Mouse (Mus musculus): ENCODE measurements around the gene 4930402H24Rik. TPM values are rescaled to one million over a fixed set of nuclear protein-coding genes. Genes with fewer than 3 reads are reported as not detected.

Gene 4930402H24Rik
- total and polyA plus RNA-seq, 3 experiments, result 6.1 to 6.2 TPM; not detected in 1

GRCm38 (mm10) chr2:130830236-130830635 is 76.0 kb downstream of the 4930402H24Rik start:
- no peak for DNase-seq (ENCODE audit: low read depth, low spot score)
- H3K4me1 ChIP-seq (ENCODE audit: control insufficient read depth in 1 of 2, insufficient read depth in 2 of 2, low read length in 2 of 2), result peaks cover 0 to 8% of the 10 kb centered on the region in 2 experiments; a peak in 3 of 4 replicates
- H3K9ac ChIP-seq (ENCODE audit: control insufficient read depth, low read depth, low read length, poor library complexity, severe bottlenecking), result no peak overlapping the region
- H3K27ac ChIP-seq (ENCODE audit: control insufficient read depth, low read depth, low read length), result no peak overlapping the region
- no peak overlapping the region for H3K4me3 ChIP-seq (ENCODE audit: control insufficient read depth in 1 of 2, insufficient read depth in 1 of 2, low read depth in 2 of 2, low read length in 2 of 2)
- TF ChIP-seq ZNF384 (IDR thresholded peaks at IDR 0.05; ENCODE audit: low read depth, low read length), result no peak
- TF ChIP-seq TBP (IDR thresholded peaks at IDR 0.05; ENCODE audit: low read depth, low read length), result no peak
- TF ChIP-seq ZMIZ1 (IDR thresholded peaks at IDR 0.05; ENCODE audit: low read depth, low read length), result no peak
- no peak for TF ChIP-seq HCFC1 (IDR thresholded peaks at IDR 0.05; ENCODE audit: low read depth, low read length)
- peaks cover 0 to 9% of the 10 kb centered on the region in 2 experiments; a peak in 2 of 4 replicates for H3K36me3 ChIP-seq (ENCODE audit: control insufficient read depth in 1 of 2, insufficient read depth in 2 of 2, low read length in 2 of 2)
- H3K79me2 ChIP-seq (ENCODE audit: control insufficient read depth, insufficient read depth, low read length, poor library complexity), result no peaks in the 10 kb centered on the region; the same call in 1 of the 2 replicates
- H3K27me3 ChIP-seq (ENCODE audit: control insufficient read depth in 1 of 2, insufficient read depth in 2 of 2, low read length in 2 of 2), result no peaks in the 10 kb centered on the region
- H3K9me3 ChIP-seq (replicated peaks; ENCODE audit: insufficient read depth, low read length), result no peaks in the 10 kb centered on the region

DNA sequence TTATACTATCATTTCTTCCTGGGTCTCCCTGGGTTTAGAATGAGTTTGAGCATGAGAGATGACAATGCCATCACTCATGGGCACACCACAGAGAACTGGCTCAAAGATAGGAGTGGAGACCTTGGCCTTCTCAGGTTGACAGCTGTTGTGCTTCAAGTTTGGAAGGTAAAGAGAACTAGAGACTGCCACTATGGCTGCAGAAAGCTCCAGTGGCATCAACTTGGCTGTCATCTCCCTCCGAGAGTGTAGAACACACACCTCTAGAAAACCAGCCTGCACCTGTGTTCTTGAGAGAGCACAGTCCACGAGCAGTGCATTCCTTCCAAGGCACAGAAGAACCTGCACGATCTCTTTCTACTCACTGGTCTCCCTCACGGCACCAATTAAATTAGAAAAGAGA is 76.7 kb downstream of the 4930402H24Rik start:
- peaks cover 0 to 8% of the 10 kb centered on the region in 2 experiments; a peak in 3 of 4 replicates for H3K4me1 ChIP-seq (ENCODE audit: control insufficient read depth in 1 of 2, insufficient read depth in 2 of 2, low read length in 2 of 2)
- peaks cover 0 to 9% of the 10 kb centered on the region in 2 experiments; a peak in 2 of 4 replicates for H3K36me3 ChIP-seq (ENCODE audit: control insufficient read depth in 1 of 2, insufficient read depth in 2 of 2, low read length in 2 of 2)
- H3K27ac ChIP-seq (ENCODE audit: control insufficient read depth, low read depth, low read length), result no peak overlapping the region
- H3K79me2 ChIP-seq (ENCODE audit: control insufficient read depth, insufficient read depth, low read length, poor library complexity), result no peaks in the 10 kb centered on the region; the same call in 1 of the 2 replicates
- TF ChIP-seq E2F4 (IDR thresholded peaks at IDR 0.05; ENCODE audit: borderline replicate concordance, low read depth, low read length) (no peak), NRF1 (IDR thresholded peaks at IDR 0.05; ENCODE audit: insufficient read depth, low read depth, low read length, poor library complexity, severe bottlenecking) (no peak), RAD21 (IDR thresholded peaks at IDR 0.05; ENCODE audit: low read depth, low read length) (no peak), ZMIZ1 (IDR thresholded peaks at IDR 0.05; ENCODE audit: low read depth, low read length) (no peak), BHLHE40 (IDR thresholded peaks at IDR 0.05; ENCODE audit: borderline replicate concordance, low read depth, low read length) (no peak), MAFK (IDR thresholded peaks at IDR 0.05; ENCODE audit: borderline replicate concordance, low read depth, low read length) (no peak), JUND (IDR thresholded peaks at IDR 0.05; ENCODE audit: low read depth, low read length) (no peak), MXI1 (IDR thresholded peaks at IDR 0.05; ENCODE audit: low read depth, low read length) (no peak), SIN3A (IDR thresholded peaks at IDR 0.05; ENCODE audit: low read length) (no peak), CHD2 (IDR thresholded peaks at IDR 0.05; ENCODE audit: low read length) (no peak), GATA1 (IDR thresholded peaks at IDR 0.05; ENCODE audit: low read depth, low read length) (no peak), ZKSCAN1 (IDR thresholded peaks at IDR 0.05; ENCODE audit: low read depth, low read length) (no peak), USF1 (IDR thresholded peaks at IDR 0.05; ENCODE audit: low read depth, low read length) (no peak), HCFC1 (IDR thresholded peaks at IDR 0.05; ENCODE audit: low read depth, low read length) (no peak), NELFE (IDR thresholded peaks at IDR 0.05; ENCODE audit: low read depth, low read length) (no peak), TBP (IDR thresholded peaks at IDR 0.05; ENCODE audit: low read depth, low read length) (no peak)
- H3K4me3 ChIP-seq (ENCODE audit: control insufficient read depth in 1 of 2, insufficient read depth in 1 of 2, low read depth in 2 of 2, low read length in 2 of 2), result no peak overlapping the region
- no peaks in the 10 kb centered on the region for H3K27me3 ChIP-seq (ENCODE audit: control insufficient read depth in 1 of 2, insufficient read depth in 2 of 2, low read length in 2 of 2)
- no peak overlapping the region for H3K9ac ChIP-seq (ENCODE audit: control insufficient read depth, low read depth, low read length, poor library complexity, severe bottlenecking)
- DNase-seq (ENCODE audit: low read depth, low spot score), result no peak
- H3K9me3 ChIP-seq (replicated peaks; ENCODE audit: insufficient read depth, low read length), result no peaks in the 10 kb centered on the region
